In genomic region chr2:153607870-153608515, GRCm38 (mm10) we compare ENCODE assay signal across 8 mouse cellular contexts. TPM values are rescaled to one million over a fixed set of nuclear protein-coding genes. Genes with fewer than 3 reads are reported as not detected.
DNase-seq lines count a peak whose midpoint lies in the region; TF ChIP-seq lines count a peak whose summit lies in the region.

No protein-coding gene starts in this region.

- 51% methylated on average over 13 of the region's 13 CpGs for WGBS in lung, adult 2 months

- H3K4me1 ChIP-seq in lung, adult 2 months (ENCODE audit: control insufficient read depth, insufficient read depth, low read length), result 0 out of 2 replicates have a peak, but pooled peaks cover 3% of the 10 kb centered on the region

- TF ChIP-seq CTCF in lung, adult 2 months (IDR thresholded peaks at IDR 0.05; ENCODE audit: insufficient read depth, low read length), result no peak

- DNase-seq in lung, adult 2 months, result peak; percentile 27
- DNase-seq in lung, postnatal 14 days, result no peak
- peak; percentile 97 for DNase-seq in brain, adult 2 months (ENCODE audit: low read depth, low spot score)
- peak; percentile 73 to 80 for DNase-seq in gastrocnemius, adult 8-10 months (ENCODE audit: low spot score in 2 of 2)
- peak; percentile 76 to 85 for DNase-seq in kidney, postnatal 36 days
- peak; percentile 65 to 69 for DNase-seq in spleen, postnatal 36 days (ENCODE audit: low spot score in 2 of 2)
- no peak for DNase-seq in urinary bladder, postnatal 25 days (ENCODE audit: low spot score)
- DNase-seq in retina, embryonic 14.5 days (ENCODE audit: low spot score), result no peak

- TF ChIP-seq POLR2A in lung, adult 2 months (IDR thresholded peaks at IDR 0.05; ENCODE audit: borderline replicate concordance, extremely low read depth, low read depth, low read length), result no peak

- no peak overlapping the region for H3K4me3 ChIP-seq in lung, adult 2 months (replicated peaks; ENCODE audit: extremely low read depth, low read depth, low read length)

RNA-seq across cellular contexts. Expression of gene Commd7, which starts 24.6 kb away (rescaled TPM):
- 15.0 and 20.5 TPM in 2 replicates for polyA plus RNA-seq in lung, adult 2 months (2012; rRNA removed)
- 10 to 100 TPM; 10.1 to 11.2 (median 10.2) TPM for total RNA-seq in gastrocnemius, adult 8-10 months (2022)

RNA-seq across cellular contexts. Expression of gene Dnmt3b, which starts 41.3 kb away (rescaled TPM):
- polyA plus RNA-seq in lung, adult 2 months (2012; rRNA removed), result 2.0 and 3.3 TPM in 2 replicates
- total RNA-seq in gastrocnemius, adult 8-10 months (2022), result under 1 TPM; 0.29 to 0.90 (median 0.49) TPM

Comparison
In these comparisons a context has a peak if more than half of its experiments do, and no peak if none do; other contexts are left out.
1. DNase-seq: peak in lung, adult 2 months (single experiment), brain, adult 2 months (single experiment), gastrocnemius, adult 8-10 months (2 of 2), kidney, postnatal 36 days (2 of 2) and spleen, postnatal 36 days (2 of 2); none in lung, postnatal 14 days (single experiment), urinary bladder, postnatal 25 days (single experiment) and retina, embryonic 14.5 days (single experiment).